Mouse (Mus musculus) kidney, embryonic 14.5 days (tissue): ENCODE measurements around the gene Olfr617. TPM values are rescaled to one million over a fixed set of nuclear protein-coding genes. Genes with fewer than 3 reads are reported as not detected.
"Not testable (repeated sequence)": the region's sequence is repeated elsewhere in the genome, so short reads cannot be mapped to it uniquely, and the experiment has no call there.

ENCODE experiments used
- ATAC-seq: fragments of 200-750 bp; cut with Nextera tagmentation; 2 replicates; pipeline ENCODE4 v1.8.0; 2017; ENCODE audit warnings: moderate number of reproducible peaks, mild to moderate bottlenecking, moderate TSS enrichment, moderate library complexity; ENCODE audit not compliant: low FRiP score, low TSS enrichment
- H3K27ac ChIP-seq: fragments of 300-500 bp; sonication (generic); 2 replicates; pipeline ENCODE4 v1.5.1; 2014; ENCODE audit warnings: low read depth, mild to moderate bottlenecking, low read length, moderate library complexity, mixed read lengths
- H3K27me3 ChIP-seq: fragments of 300-500 bp; sonication (generic); 2 replicates; pipeline ENCODE4 v1.6.1; 2014; ENCODE audit warnings: mild to moderate bottlenecking, low read length; ENCODE audit not compliant: control insufficient read depth, insufficient read depth
- H3K36me3 ChIP-seq: fragments of 300-500 bp; sonication (generic); 2 replicates; pipeline ENCODE4 v1.6.1; 2014; ENCODE audit warnings: low read length, mixed read lengths; ENCODE audit not compliant: control insufficient read depth, insufficient read depth
- H3K4me1 ChIP-seq: fragments of 300-500 bp; sonication (generic); 2 replicates; pipeline ENCODE4 v1.6.1; 2014; ENCODE audit warnings: low read length, mixed read lengths; ENCODE audit not compliant: control insufficient read depth, insufficient read depth
- H3K4me2 ChIP-seq: fragments of 300-500 bp; sonication (generic); replicated peaks from 2 replicates; pipeline ENCODE4 v1.6.1; 2014; ENCODE audit warnings: low read depth, mild to moderate bottlenecking, low read length
- H3K4me3 ChIP-seq: fragments of 300-500 bp; sonication (generic); 2 replicates; pipeline ENCODE4 v1.5.1; 2014; ENCODE audit warnings: mild to moderate bottlenecking, low read length
- H3K9ac ChIP-seq: fragments of 300-500 bp; sonication (generic); 2 replicates; pipeline ENCODE4 v1.6.1; 2014; ENCODE audit warnings: low read depth, mild to moderate bottlenecking, low read length, moderate library complexity
- H3K9me3 ChIP-seq: fragments of 300-500 bp; sonication (generic); 2 replicates; pipeline ENCODE4 v1.6.1; 2016; ENCODE audit warnings: low read length; ENCODE audit not compliant: control insufficient read depth
- WGBS: fragments of 180-500 bp; shearing (Covaris S2); extraction: QIAGEN DNeasy Blood & Tissue Kit; methylation state at CpG from one replicate; pipeline ENCODE4 v1.1.7; 2014; 5-methylcytosine and 5-hydroxymethylcytosine counted together
- polyA plus RNA-seq: library from polyadenylated mRNA; unstranded; fragments of >200 nt; fragmentation: Nextera tagmentation; extraction: Ambion mirVana; gene quantifications from 2 replicates; pipeline ENCODE4 v1.2.1, GENCODE M21; 2014

The Olfr617 gene
- polyA plus RNA-seq, result not detected in 2 replicates

DNA sequence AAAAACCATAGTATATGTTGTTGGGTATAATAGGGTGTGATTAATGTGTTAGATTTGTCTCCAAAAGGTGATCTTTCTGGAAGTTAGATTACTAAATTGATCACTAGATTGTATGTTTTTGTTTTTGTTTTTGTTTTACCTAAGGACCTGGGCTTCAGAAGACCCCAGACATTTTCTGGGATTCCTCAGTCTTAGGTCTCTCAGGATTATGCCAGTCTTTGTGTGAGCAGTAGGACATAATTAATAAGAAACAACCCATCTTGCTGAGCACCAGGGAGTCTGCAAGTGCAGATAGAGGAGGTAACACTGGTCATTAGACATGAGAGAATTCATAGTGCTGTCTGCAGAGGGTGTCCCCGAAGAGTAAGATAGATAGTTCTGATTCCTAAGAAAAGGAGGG is at the start of gene Olfr617:
TSS of gene Olfr617 (plus strand) at position 301 of the 400 bp plus-strand sequence.
- H3K9ac ChIP-seq, result no peak within 1 kb of the TSS
- 94% methylated on average over 1 of the region's 1 CpGs for WGBS
- no peak within 1 kb of the TSS for H3K27ac ChIP-seq
- no peak within 1 kb of the TSS for H3K4me3 ChIP-seq
- H3K4me1 ChIP-seq, result no peaks in the 10 kb centered on the region
- no peaks in the 10 kb centered on the region for H3K9me3 ChIP-seq
- no peaks in the 10 kb centered on the region for H3K27me3 ChIP-seq
- H3K4me2 ChIP-seq, result no peak within 1 kb of the TSS
- no peak for ATAC-seq
- no peaks in the 10 kb centered on the region for H3K36me3 ChIP-seq

DNA sequence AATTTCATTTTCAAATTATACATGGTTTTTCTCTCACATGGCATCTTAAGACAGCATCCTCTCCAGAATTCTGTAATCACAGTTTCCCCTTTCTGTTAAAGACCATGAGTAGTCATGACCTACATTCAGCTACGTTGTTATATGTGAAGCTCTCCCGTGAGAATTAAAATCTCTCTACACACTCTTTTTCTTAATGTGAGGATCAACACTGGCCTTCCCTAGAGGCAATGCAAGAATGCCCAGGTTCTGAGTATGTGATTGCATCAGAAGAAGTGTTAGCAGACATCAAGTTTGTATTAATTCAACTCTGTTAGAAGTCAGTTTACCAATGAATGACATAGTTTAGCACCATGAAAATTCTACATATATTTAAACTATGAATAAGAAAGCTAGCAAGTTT is 30.2 kb upstream of the Olfr617 start, which contains the start of gene Olfr612:
TSS of gene Olfr612 (minus strand) at position 101 of the 400 bp plus-strand sequence.
- not testable (repeated sequence) for H3K9ac ChIP-seq, ATAC-seq, H3K4me3 ChIP-seq, H3K27ac ChIP-seq, H3K4me1 ChIP-seq, H3K36me3 ChIP-seq, H3K4me2 ChIP-seq, H3K9me3 ChIP-seq, H3K27me3 ChIP-seq
- WGBS, result 84% methylated on average over 2 of the region's 2 CpGs

DNA sequence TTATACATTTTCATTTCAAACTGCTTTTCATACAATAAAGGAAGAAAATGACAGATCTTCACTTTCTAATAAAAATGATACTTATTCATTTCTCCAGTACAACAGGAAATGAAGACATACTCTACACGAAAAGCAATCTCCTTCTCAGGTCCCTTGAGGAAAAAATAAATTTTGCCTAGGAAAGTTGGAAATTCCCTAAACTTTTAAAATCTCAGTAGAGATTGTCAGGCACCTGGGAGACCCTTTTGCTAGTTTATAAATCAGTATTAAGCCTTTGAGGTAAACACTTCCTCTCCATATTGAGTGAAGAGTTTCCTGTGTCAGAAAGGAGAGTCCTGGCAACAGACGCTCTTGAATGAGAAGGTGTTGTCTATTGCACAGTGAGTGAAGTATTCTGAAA is 25.1 kb upstream of the Olfr617 start, which contains the start of gene Olfr613:
TSS of gene Olfr613 (plus strand) at position 301 of the 400 bp plus-strand sequence.
- H3K4me1 ChIP-seq, result no peaks in the 10 kb centered on the region
- no peaks in the 10 kb centered on the region for H3K27me3 ChIP-seq
- no peak within 1 kb of the TSS for H3K4me3 ChIP-seq
- no peaks in the 10 kb centered on the region for H3K9me3 ChIP-seq
- 80% methylated on average over 2 of the region's 2 CpGs for WGBS
- no peak within 1 kb of the TSS for H3K9ac ChIP-seq
- H3K27ac ChIP-seq, result no peak within 1 kb of the TSS
- no peaks in the 10 kb centered on the region for H3K36me3 ChIP-seq
- no peak within 1 kb of the TSS for H3K4me2 ChIP-seq
- no peak for ATAC-seq

DNA sequence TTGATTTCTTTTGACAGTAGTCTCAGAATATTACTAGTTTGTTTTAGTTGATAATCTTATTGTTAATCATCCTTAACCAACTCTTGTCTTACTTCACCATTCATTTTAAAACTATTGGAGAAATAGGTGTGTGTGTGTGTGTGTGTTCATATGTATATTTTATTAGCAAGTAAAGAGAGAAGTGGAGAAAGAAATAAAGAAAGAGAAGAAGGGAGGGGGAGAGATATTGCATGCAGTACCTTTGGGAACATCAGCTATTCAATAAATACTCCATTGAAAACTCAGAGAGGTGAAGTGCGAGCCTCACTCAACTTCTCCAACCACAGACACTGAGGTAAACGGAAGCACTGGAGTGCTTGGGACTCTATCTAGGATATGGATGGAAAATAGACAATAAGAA is 17.1 kb upstream of the Olfr617 start, which contains the start of gene Olfr615:
TSS of gene Olfr615 (plus strand) at position 301 of the 400 bp plus-strand sequence.
- Histone ChIP-seq H3K9me3 (no peaks in the 10 kb centered on the region), H3K9ac (no peak within 1 kb of the TSS), H3K4me2 (no peak within 1 kb of the TSS), H3K4me1 (no peaks in the 10 kb centered on the region), H3K36me3 (no peaks in the 10 kb centered on the region), H3K27me3 (no peaks in the 10 kb centered on the region), H3K27ac (no peak within 1 kb of the TSS), H3K4me3 (no peak within 1 kb of the TSS)
- no peak for ATAC-seq
- 80% methylated on average over 2 of the region's 2 CpGs for WGBS

DNA sequence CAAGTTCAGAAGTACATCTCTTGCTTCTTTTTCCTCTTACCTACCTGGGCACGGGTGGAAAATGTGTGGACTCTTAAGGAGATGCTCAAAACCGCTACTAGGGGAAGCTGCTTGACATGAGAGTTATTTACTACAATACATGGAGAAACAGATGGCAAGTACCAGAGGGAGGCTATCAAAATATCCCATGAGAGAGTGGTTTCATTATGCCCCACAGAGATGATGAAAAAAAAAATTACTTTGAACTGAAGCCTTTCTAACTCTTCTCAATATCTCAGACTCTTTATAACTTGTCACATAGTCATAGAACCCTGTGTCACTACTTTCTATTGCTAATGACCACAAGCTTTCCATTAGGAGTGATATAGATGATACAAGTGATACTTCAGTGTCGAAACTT is 3.8 kb upstream of the Olfr617 start, which contains the start of gene Olfr616:
TSS of gene Olfr616 (minus strand) at position 101 of the 400 bp plus-strand sequence.
- WGBS, result 90% methylated on average over 3 of the region's 3 CpGs

DNA sequence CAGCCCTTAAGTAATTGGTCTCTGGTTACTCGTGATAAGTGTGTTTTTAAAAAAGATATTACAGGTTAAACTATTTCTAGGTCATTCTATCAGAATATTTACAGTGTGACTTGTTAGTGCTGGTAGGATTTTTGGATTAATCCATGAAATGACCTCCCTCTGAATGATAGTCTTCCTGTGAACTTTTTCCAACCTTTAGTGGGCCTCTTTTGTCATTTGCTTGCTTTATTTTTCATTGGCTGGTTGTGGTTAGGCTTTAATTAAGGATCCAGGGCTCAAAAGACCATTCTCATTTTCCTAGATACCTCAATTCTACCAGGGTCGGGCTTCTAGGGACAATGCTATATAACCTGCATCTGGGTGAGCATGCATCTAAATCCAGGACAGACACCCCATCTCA is 16.9 kb downstream of the Olfr617 start, which contains the start of gene Olfr618:
TSS of gene Olfr618 (plus strand) at position 301 of the 400 bp plus-strand sequence.
- Histone ChIP-seq H3K27ac (no peak within 1 kb of the TSS), H3K4me1 (no peaks in the 10 kb centered on the region), H3K4me2 (no peak within 1 kb of the TSS), H3K27me3 (no peaks in the 10 kb centered on the region), H3K9ac (no peak within 1 kb of the TSS), H3K36me3 (no peaks in the 10 kb centered on the region), H3K9me3 (no peaks in the 10 kb centered on the region), H3K4me3 (no peak within 1 kb of the TSS)
- WGBS, result 62% methylated on average over 2 of the region's 2 CpGs
- ATAC-seq, result no peak

More for the DNA sequence above, 3.8 kb upstream of the Olfr617 start, which contains the start of gene Olfr616:
- H3K27me3 ChIP-seq, result no peaks in the 10 kb centered on the region
- H3K4me1 ChIP-seq, result no peaks in the 10 kb centered on the region
- ATAC-seq, result no peak
- H3K4me3 ChIP-seq, result no peak within 1 kb of the TSS
- H3K36me3 ChIP-seq, result no peaks in the 10 kb centered on the region
- no peak within 1 kb of the TSS for H3K4me2 ChIP-seq
- H3K9me3 ChIP-seq, result no peaks in the 10 kb centered on the region
- no peak within 1 kb of the TSS for H3K27ac ChIP-seq
- no peak within 1 kb of the TSS for H3K9ac ChIP-seq

DNA sequence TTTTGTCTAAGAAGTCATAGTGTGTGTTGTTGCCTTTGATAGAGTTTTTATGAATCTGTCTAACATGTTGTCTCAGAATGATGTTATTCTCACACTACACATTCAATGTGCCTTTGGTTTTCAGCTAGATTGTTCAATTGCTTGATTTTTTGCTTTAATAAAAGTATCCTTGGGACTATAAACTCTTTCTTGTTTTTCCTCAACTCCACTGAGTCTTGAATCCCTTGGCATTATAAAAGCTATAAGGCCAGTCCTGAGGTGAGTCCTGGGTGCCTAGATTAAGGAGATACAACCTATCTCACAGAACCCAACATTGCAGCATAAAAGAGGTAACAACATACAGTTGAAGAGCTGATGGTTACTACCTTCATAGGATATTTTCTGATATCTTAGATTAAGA is 27.4 kb downstream of the Olfr617 start, which contains the start of gene Olfr619:
TSS of gene Olfr619 (plus strand) at position 301 of the 400 bp plus-strand sequence.
- Histone ChIP-seq H3K27ac (no peak within 1 kb of the TSS), H3K27me3 (no peaks in the 10 kb centered on the region), H3K9me3 (no peaks in the 10 kb centered on the region), H3K4me2 (no peak within 1 kb of the TSS), H3K9ac (no peak within 1 kb of the TSS), H3K4me3 (no peak within 1 kb of the TSS), H3K4me1 (no peaks in the 10 kb centered on the region), H3K36me3 (no peaks in the 10 kb centered on the region)
- no peak for ATAC-seq

DNA sequence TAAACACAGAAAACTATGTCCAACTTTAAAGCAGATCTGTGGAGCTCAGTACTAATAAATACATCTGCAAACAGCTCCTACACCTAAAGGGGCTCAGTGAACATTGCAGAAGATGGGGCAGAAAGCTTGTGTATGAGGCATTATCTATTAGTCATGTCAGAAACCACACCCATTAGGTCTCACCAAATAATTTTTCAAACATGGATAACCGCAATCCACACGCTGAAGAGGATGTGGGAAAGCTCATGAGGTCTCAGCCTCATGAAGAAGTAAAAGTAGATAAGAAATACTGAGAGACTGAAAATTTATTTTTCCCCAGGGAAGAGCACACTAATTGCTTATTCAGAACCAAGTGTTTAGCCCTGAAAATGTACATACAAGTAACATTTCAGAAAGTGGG is 34.6 kb downstream of the Olfr617 start:
- H3K9me3 ChIP-seq, result no peaks in the 10 kb centered on the region
- ATAC-seq, result no peak
- 92% methylated on average over 2 of the region's 2 CpGs for WGBS

DNA sequence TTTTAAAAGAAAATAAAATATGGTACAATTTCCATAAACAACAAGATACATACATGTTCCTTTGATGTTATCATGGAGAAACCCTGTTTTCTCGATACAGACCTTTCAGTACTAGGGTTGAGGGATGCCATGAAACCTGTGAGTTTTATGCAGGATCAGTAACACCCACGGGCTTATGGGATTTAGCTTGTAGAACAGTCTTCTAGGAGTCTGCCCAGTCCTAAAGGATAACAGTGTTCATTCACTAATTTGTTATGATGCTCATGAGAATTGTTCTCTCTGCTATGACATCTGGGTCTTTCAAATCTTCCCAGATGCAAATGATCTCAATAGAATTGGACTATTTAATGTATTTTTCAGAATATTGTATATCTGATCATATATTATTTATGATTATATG is 39.6 kb downstream of the Olfr617 start, which contains the start of gene Olfr620:
TSS of gene Olfr620 (minus strand) at position 101 of the 400 bp plus-strand sequence.
- no peaks in the 10 kb centered on the region for H3K4me1 ChIP-seq
- H3K4me3 ChIP-seq, result no peak within 1 kb of the TSS
- no peaks in the 10 kb centered on the region for H3K27me3 ChIP-seq
- H3K27ac ChIP-seq, result no peak within 1 kb of the TSS
- no peak within 1 kb of the TSS for H3K9ac ChIP-seq
- no peak within 1 kb of the TSS for H3K4me2 ChIP-seq
- H3K36me3 ChIP-seq, result no peaks in the 10 kb centered on the region
- WGBS, result 82% methylated on average over 2 of the region's 2 CpGs
- H3K9me3 ChIP-seq, result no peaks in the 10 kb centered on the region
- ATAC-seq, result no peak

More for the DNA sequence above, 34.6 kb downstream of the Olfr617 start:
- Histone ChIP-seq H3K36me3 (no peaks in the 10 kb centered on the region), H3K4me2 (no peak overlapping the region), H3K27me3 (no peaks in the 10 kb centered on the region), H3K4me1 (no peaks in the 10 kb centered on the region), H3K27ac (no peak overlapping the region), H3K9ac (no peak overlapping the region), H3K4me3 (no peak overlapping the region)
